Mouse (Mus musculus) left cerebral cortex, adult 11 months (tissue): ENCODE data around the gene Rgs16.
"Not testable (repeated sequence)": the region's sequence is repeated elsewhere in the genome, so short reads cannot be mapped to it uniquely, and the experiment has no call there.

ENCODE experiments used
- DNase-seq: peaks from one replicate; pipeline ENCODE4 v3.0.0; 2022; ENCODE audit warnings: low spot score

Rgs16 gene

DNA sequence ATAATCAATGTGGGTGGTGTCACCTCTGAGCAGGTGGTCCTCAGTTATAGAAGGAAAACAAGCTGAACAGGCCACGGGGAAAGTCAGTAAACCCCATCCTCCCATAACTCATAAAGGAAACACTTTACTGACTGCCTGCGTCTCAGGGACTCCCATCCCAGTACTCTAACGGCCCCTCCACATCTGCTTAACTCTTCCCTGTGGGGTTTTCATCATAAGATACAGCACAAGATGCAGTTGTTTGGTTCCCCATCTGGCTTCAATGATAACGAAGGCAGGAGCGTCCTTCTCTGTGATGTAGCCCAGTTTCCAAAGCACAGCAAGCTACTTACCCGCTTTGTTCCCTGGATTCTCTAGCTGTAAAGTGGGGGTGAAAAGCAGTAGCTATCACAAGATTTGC lies 9.9 kb downstream of the Rgs16 start:
- DNase-seq = no peak

GRCm38 (mm10) chr1:153751763-153752301 lies 11.7 kb downstream of the Rgs16 start:
- DNase-seq = no peak

DNA sequence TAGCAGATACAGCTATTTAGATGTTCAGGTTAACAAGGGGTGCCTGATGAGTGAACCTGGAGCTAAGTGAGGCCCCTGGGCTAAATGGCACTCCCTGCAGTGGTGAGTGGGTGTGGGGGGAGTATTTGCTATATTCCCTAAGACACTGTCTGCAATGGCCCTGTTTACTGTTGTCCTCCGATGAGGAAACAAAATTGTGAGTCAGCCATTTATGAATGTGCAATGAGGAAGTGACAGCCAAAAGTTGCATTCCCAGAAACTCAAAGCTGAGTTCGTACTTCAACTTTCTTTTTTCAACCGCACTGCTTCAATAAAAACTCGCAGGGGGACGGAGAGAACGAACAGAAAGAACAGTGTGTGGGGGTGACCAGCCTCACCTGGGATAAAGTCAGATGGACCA lies 12.4 kb downstream of the Rgs16 start:
- DNase-seq = no peak

DNA sequence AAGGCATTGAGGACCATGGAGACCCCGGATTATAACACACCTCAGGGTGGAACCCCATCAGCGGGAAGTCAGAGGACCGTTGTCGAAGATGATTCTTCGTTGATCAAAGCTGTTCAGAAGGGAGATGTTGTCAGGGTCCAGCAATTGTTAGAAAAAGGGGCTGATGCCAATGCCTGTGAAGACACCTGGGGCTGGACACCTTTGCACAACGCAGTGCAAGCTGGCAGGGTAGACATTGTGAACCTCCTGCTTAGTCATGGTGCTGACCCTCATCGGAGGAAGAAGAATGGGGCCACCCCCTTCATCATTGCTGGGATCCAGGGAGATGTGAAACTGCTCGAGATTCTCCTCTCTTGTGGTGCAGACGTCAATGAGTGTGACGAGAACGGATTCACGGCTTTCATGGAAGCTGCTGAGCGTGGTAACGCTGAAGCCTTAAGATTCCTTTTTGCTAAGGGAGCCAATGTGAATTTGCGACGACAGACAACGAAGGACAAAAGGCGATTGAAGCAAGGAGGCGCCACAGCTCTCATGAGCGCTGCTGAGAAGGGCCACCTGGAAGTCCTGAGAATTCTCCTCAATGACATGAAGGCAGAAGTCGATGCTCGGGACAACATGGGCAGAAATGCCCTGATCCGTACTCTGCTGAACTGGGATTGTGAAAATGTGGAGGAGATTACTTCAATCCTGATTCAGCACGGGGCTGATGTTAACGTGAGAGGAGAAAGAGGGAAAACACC lies 13.7 kb downstream of the Rgs16 start:
- DNase-seq = no peak

GRCm38 (mm10) chr1:153764136-153764535 lies 24.0 kb downstream of the Rgs16 start:
- DNase-seq = no peak

DNA sequence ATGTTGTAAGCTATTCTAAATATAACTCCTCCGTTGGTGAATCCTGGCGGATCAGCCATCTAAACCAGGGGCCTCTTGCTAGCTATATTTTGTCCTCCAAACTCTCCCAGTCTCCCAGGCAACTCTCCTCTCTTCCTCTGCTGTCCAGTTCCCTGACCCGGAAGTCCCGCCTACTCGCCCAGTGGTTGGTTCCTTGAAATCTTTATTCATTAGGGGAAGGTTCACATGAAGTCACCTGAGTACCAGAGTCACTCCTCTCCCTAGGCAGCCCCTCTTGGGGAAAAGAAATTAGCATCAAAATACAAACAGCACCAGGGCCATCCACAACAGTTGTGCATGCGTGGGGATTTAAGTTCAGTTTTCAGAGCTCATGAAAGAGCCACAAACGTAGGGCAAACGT lies 26.1 kb downstream of the Rgs16 start:
- no peak for DNase-seq

- DNase-seq = no peak
Observed at GRCm38 (mm10) chr1:153767281-153767680, 27.1 kb downstream of the Rgs16 start.

GRCm38 (mm10) chr1:153768465-153768864 lies 28.3 kb downstream of the Rgs16 start:
- no peak for DNase-seq

DNA sequence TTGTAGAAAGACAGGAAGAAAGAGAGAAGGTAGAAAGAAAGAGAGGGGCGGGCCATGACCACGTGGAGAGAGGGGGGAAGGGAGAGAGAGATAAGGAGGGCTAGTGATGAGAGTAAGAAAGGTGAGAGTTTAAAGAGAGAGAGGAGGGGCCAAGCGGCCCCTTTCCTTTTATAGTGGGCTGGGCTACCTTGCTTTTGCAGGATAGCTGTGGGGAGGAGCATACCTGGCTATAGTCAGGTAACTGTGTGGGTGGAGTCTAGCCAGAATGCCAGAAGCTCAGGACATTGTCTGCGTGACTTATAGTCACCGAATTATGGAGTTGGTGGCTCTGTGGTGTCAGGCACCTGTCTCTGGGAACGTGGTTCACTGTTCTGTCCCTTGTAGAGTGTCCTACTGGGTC lies 29.4 kb downstream of the Rgs16 start:
- not testable (repeated sequence) for DNase-seq

GRCm38 (mm10) chr1:153769998-153770775 lies 30.0 kb downstream of the Rgs16 start:
- DNase-seq = no peak

GRCm38 (mm10) chr1:153770776-153771167 lies 30.6 kb downstream of the Rgs16 start:
- DNase-seq = no peak

DNA sequence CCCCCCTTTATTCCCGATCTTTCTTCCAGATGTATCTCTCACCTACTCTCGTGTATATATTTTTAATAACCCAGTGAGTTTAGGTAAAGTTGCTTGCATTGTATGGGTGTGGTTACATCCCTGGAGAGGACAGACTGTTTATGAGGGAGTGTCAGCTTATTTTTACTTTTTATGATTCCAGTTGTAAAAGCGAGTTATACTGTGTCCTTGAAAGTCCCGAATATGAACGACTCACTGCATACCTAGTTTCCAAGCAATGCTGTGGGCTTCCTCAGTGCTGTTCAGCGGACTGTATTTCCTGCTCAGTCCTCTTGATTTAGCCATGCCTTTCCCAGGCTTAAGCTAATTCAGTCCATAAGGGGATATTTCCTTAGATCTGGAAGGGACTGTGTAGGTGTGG lies 35.0 kb downstream of the Rgs16 start:
- DNase-seq = no peak

- DNase-seq = no peak
Observed at GRCm38 (mm10) chr1:153776257-153776656, 36.1 kb downstream of the Rgs16 start.

DNA sequence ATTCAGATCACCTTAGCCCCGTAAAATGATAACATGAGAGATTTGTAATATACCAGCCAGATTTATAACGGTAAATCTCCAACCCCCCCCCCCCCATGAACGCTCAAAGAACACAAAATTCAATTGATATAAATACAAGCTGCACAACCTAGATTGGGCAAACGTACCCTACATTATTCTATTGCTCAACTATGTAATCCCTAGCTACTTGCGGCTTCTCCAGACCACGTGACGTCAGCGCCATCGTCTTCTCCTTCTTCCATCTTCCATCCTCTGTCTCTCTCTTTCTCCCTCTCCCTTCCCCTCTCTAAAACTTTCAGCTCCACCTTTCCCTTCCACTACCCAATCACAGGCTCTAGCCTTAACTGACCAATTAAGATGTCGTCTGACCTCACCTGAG lies 38.1 kb downstream of the Rgs16 start:
- no peak for DNase-seq

DNA sequence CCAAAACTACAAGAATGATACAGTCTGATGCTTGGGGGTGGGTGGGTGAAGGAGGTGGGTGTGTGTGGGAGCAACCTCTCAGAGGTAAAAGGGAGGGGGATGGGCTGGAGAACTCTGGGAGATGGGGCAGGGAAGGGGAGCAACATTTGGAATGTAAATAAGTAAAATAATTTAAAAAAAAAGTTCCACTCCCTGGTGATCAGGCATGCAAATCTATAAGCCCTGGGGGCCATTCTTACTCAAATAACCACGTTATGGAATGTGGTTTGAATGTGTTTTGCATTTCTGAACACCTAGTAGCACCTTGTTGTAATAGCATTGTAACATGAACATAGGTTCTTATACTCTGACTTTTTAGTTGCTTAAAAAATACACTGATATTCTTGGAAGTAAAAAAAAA lies 43.2 kb downstream of the Rgs16 start:
- DNase-seq = no peak

- no peak for DNase-seq
Observed at GRCm38 (mm10) chr1:153785608-153786007, 45.5 kb downstream of the Rgs16 start.

GRCm38 (mm10) chr1:153790708-153791107 lies 50.6 kb downstream of the Rgs16 start:
- DNase-seq = no peak

GRCm38 (mm10) chr1:153794241-153794640 lies 54.1 kb downstream of the Rgs16 start:
- DNase-seq = no peak
